Mouse (Mus musculus) forebrain, embryonic 10.5 days (tissue): ENCODE results near the gene Gstp2. TPM values are rescaled to one million over a fixed set of nuclear protein-coding genes. Genes with fewer than 3 reads are reported as not detected.
"Not testable (repeated sequence)": the region's sequence is repeated elsewhere in the genome, so short reads cannot be mapped to it uniquely, and the experiment has no call there.

Source experiments
- DNase-seq: peaks from one replicate; pipeline ENCODE4 v3.0.0-alpha.2; 2017; ENCODE audit warnings: low spot score; ENCODE audit errors: extremely low spot score
- H3K27ac ChIP-seq: fragments of 300-500 bp; sonication (generic); 2 replicates; pipeline ENCODE4 v1.5.1; 2016; ENCODE audit warnings: mild to moderate bottlenecking
- H3K27me3 ChIP-seq: fragments of 300-500 bp; sonication (generic); 2 replicates; pipeline ENCODE4 v1.6.1; 2016; ENCODE audit warnings: mild to moderate bottlenecking; ENCODE audit not compliant: poor library complexity, severe bottlenecking
- H3K36me3 ChIP-seq: fragments of 300-500 bp; sonication (generic); replicated peaks from 2 replicates; pipeline ENCODE4 v1.6.1; 2016; ENCODE audit warnings: mild to moderate bottlenecking, moderate library complexity
- H3K4me1 ChIP-seq: fragments of 300-500 bp; sonication (generic); 2 replicates; pipeline ENCODE4 v1.6.1; 2016
- H3K4me3 ChIP-seq: fragments of 300-500 bp; sonication (generic); 2 replicates; pipeline ENCODE4 v1.5.1; 2016; ENCODE audit warnings: mild to moderate bottlenecking, moderate library complexity
- H3K9me3 ChIP-seq: fragments of 300-500 bp; sonication (generic); 2 replicates; pipeline ENCODE4 v1.6.1; 2016; ENCODE audit warnings: mild to moderate bottlenecking, moderate library complexity
- WGBS: fragments of 180-500 bp; shearing (Covaris S2); methylation state at CpG from one replicate; pipeline ENCODE4 v1.1.7; 2016; 5-methylcytosine and 5-hydroxymethylcytosine counted together
- polyA plus RNA-seq: library from polyadenylated mRNA; unstranded; fragments of >200 nt; fragmentation: Nextera tagmentation; extraction: Ambion mirVana; gene quantifications from 2 replicates; pipeline ENCODE4 v1.2.1, GENCODE M21; 2016

Gene Gstp2
- polyA plus RNA-seq, 1 experiment from 2014 or later: 0.27 TPM

- H3K4me3 ChIP-seq: no peak overlapping the region
- no peaks in the 10 kb centered on the region for H3K9me3 ChIP-seq
- no peak overlapping the region for H3K27ac ChIP-seq
- peaks cover 7% of the 10 kb centered on the region; the same call in 1 of the 2 replicates for H3K4me1 ChIP-seq
- no peaks in the 10 kb centered on the region for H3K36me3 ChIP-seq
- no peak for DNase-seq
- H3K27me3 ChIP-seq: no peaks in the 10 kb centered on the region
These were observed 21.1 kb upstream of the Gstp2 start for GRCm38 (mm10) chr19:4066877-4067276.

DNA sequence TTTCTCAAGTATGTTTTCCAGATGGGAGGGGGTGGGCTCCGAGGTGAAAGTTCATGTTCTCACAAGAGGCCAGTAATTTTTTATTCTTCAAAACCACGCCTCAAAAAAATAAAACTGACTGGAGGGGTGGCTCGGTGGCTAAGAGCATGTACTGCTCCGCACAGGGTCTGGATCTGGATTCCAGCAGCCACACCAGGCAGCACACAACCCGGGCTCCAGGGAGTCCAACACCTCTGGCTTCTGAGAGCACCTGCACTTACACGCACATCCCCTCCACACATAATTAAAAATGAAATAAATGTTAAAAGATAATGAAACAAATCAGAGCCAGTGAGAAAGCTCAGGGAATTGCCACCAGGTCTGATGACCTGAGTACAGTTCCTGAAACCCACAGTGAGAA is 20.5 kb upstream of the Gstp2 start:
- H3K4me1 ChIP-seq: peaks cover 7% of the 10 kb centered on the region; the same call in 1 of the 2 replicates
- no peak overlapping the region for H3K27ac ChIP-seq
- H3K9me3 ChIP-seq: no peaks in the 10 kb centered on the region
- DNase-seq: no peak
- H3K27me3 ChIP-seq: no peaks in the 10 kb centered on the region
- H3K4me3 ChIP-seq: no peak overlapping the region
- WGBS: 90% methylated on average over 6 of the region's 6 CpGs
- no peaks in the 10 kb centered on the region for H3K36me3 ChIP-seq

DNA sequence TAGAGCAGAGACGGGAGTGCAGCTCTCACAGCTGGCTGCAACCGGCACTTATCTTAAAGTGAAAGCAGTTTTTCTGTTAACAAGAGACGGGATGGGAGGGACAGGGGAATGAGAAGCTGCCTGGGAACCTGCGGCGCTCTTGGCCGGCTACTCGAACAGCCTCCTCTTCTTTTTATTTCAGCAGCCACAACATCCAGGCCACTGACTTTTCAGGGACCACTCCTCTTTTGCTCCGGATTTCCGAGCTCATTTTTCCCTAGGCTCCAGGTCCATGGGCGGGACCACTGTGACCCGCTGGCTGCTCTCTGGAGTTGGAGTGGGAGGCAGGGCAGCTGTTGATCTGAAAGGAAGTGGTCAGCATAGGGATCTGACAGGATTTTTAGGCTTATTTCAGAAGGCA is 18.7 kb upstream of the Gstp2 start:
- H3K36me3 ChIP-seq, H3K9me3 ChIP-seq, H3K27ac ChIP-seq, DNase-seq, H3K4me3 ChIP-seq, H3K27me3 ChIP-seq, H3K4me1 ChIP-seq: not testable (repeated sequence)
- 59% methylated on average over 7 of the region's 11 CpGs for WGBS

- not testable (repeated sequence) for DNase-seq, H3K36me3 ChIP-seq, H3K4me3 ChIP-seq, H3K27me3 ChIP-seq, H3K27ac ChIP-seq, H3K9me3 ChIP-seq, H3K4me1 ChIP-seq
- WGBS: 94% methylated on average over 4 of the region's 4 CpGs
These were observed 17.5 kb upstream of the Gstp2 start for GRCm38 (mm10) chr19:4063357-4063756.

- no peak for DNase-seq
- Histone ChIP-seq H3K27me3 (no peaks in the 10 kb centered on the region), H3K4me1 (0 out of 2 replicates have a peak, but pooled peaks cover 6% of the 10 kb centered on the region), H3K9me3 (no peaks in the 10 kb centered on the region), H3K36me3 (no peaks in the 10 kb centered on the region), H3K27ac (no peak overlapping the region), H3K4me3 (no peak overlapping the region)
- WGBS: 91% methylated on average over 6 of the region's 6 CpGs
These were observed 15.2 kb upstream of the Gstp2 start for GRCm38 (mm10) chr19:4060899-4061465.

GRCm38 (mm10) chr19:4060044-4060898 is 14.4 kb upstream of the Gstp2 start:
- H3K4me3 ChIP-seq, H3K36me3 ChIP-seq, H3K27ac ChIP-seq, H3K9me3 ChIP-seq, DNase-seq, H3K4me1 ChIP-seq, H3K27me3 ChIP-seq: not testable (repeated sequence)
- 89% methylated on average over 8 of the region's 8 CpGs for WGBS

GRCm38 (mm10) chr19:4059069-4059740 is 13.4 kb upstream of the Gstp2 start, which contains the start of gene Gstp3:
TSS of gene Gstp3 (minus strand) at chr19:4059569.
- Histone ChIP-seq H3K27ac (no peak within 1 kb of the TSS), H3K4me1 (0 out of 2 replicates have a peak, but pooled peaks cover 6% of the 10 kb centered on the region), H3K9me3 (no peaks in the 10 kb centered on the region), H3K36me3 (no peaks in the 10 kb centered on the region), H3K27me3 (no peaks in the 10 kb centered on the region), H3K4me3 (no peak within 1 kb of the TSS)
- DNase-seq: no peak
- 88% methylated on average over 15 of the region's 15 CpGs for WGBS

GRCm38 (mm10) chr19:4058581-4058980 is 12.8 kb upstream of the Gstp2 start:
- Histone ChIP-seq H3K9me3 (no peaks in the 10 kb centered on the region), H3K27ac (no peak overlapping the region), H3K4me3 (no peak overlapping the region), H3K36me3 (no peaks in the 10 kb centered on the region), H3K4me1 (0 out of 2 replicates have a peak, but pooled peaks cover 6% of the 10 kb centered on the region), H3K27me3 (no peaks in the 10 kb centered on the region)
- WGBS: 92% methylated on average over 5 of the region's 5 CpGs
- DNase-seq: no peak

DNA sequence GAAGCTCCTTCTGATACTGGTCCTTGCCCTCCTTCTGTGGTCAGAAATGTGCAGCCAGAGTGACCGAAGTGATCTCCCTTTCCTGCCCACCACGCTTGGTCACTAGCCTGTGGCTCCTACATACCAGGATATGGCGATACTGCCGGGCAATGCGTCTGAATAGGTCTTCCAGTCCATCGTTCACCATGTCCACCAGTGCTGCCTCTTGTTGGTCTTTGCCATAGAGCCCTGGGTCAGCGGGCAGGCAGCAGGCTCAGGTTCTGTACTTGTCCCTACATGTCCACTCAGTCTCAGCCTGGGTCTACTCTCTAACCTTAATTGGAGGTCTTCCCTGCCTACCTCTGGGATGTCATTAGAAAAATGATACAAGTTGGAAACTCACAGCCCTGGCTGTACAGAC is 12.1 kb upstream of the Gstp2 start:
- no peak for DNase-seq
- H3K4me1 ChIP-seq: 0 out of 2 replicates have a peak, but pooled peaks cover 6% of the 10 kb centered on the region
- H3K4me3 ChIP-seq: no peak overlapping the region
- no peaks in the 10 kb centered on the region for H3K36me3 ChIP-seq
- no peaks in the 10 kb centered on the region for H3K9me3 ChIP-seq
- 94% methylated on average over 7 of the region's 7 CpGs for WGBS
- no peak overlapping the region for H3K27ac ChIP-seq
- no peaks in the 10 kb centered on the region for H3K27me3 ChIP-seq

DNA sequence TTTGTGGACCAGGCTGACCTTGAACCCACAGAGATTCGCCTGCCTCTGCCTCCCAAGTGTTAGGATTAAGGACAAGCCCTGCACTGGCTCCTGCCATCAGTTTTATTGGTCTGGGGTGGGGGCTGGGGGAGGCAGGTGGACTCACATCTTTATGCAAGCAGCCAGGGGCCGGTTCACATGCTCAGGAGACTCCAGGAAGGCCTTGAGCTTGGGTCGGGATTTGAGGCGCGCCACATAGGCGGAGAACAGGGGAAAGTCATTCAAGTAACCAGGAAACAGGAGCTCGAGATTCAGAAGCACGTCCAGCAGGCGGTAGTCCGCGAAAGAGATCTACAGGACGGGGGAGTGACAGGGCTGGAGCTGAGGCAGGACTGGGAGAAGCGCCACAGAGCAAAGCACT is 11.6 kb upstream of the Gstp2 start:
- H3K4me1 ChIP-seq: 0 out of 2 replicates have a peak, but pooled peaks cover 6% of the 10 kb centered on the region
- DNase-seq: no peak
- no peaks in the 10 kb centered on the region for H3K9me3 ChIP-seq
- H3K4me3 ChIP-seq: no peak overlapping the region
- no peak overlapping the region for H3K27ac ChIP-seq
- H3K27me3 ChIP-seq: no peaks in the 10 kb centered on the region
- 87% methylated on average over 13 of the region's 13 CpGs for WGBS
- no peaks in the 10 kb centered on the region for H3K36me3 ChIP-seq

DNA sequence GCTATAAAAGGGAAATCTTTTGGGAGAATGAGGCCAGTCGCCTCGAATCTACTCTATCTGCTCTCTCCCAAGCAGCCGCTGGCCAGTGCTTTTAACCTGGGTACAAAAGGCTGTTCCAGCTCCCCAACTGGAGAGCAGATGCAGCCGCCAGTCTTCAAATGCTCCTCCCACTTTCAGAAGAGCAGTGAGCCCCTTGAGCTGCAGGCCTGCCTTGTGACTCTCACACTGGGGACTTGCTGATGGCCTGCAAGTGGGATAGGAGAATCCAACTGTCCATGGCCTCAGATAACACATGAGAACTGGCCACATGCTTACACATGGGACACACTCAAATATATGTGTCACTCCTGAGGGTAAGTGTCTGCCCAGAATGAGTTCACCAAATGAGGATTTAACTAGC is 10.9 kb upstream of the Gstp2 start:
- WGBS: 37% methylated on average over 4 of the region's 4 CpGs
- H3K36me3 ChIP-seq: no peaks in the 10 kb centered on the region
- H3K4me3 ChIP-seq: no peak overlapping the region
- no peaks in the 10 kb centered on the region for H3K9me3 ChIP-seq
- 0 out of 2 replicates have a peak, but pooled peaks cover 6% of the 10 kb centered on the region for H3K4me1 ChIP-seq
- DNase-seq: no peak
- H3K27ac ChIP-seq: no peak overlapping the region
- no peaks in the 10 kb centered on the region for H3K27me3 ChIP-seq

GRCm38 (mm10) chr19:4055947-4056693 is 10.3 kb upstream of the Gstp2 start:
- Histone ChIP-seq H3K9me3 (no peaks in the 10 kb centered on the region), H3K4me3 (no peak overlapping the region), H3K27me3 (no peaks in the 10 kb centered on the region), H3K4me1 (0 out of 2 replicates have a peak, but pooled peaks cover 6% of the 10 kb centered on the region), H3K36me3 (no peaks in the 10 kb centered on the region), H3K27ac (no peak overlapping the region)
- DNase-seq: no peak
- WGBS: 68% methylated on average over 15 of the region's 15 CpGs
